ENCODE assay signal across 13 mouse cellular contexts in the genomic region with DNA sequence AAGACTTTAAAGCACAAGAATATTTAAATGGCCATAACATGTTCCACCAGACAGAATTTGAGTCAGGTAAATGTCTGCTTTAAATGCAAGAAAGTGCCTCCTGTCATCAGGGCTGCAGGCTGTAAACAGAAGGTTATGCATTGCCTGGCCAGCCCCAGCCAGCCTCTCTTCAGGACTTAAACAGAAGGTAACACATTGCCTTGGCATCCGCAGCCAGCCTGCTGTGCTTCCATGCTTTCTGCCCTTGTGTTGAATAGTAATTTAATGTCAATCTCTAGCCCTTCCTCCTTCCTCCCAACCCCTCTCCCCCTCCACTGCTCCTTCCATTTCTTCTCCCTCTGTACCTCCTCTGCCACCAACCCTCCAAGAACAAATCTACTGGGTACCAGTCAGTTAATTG.
"Had no signal": no experiment of that assay in that cellular context is flagged by ENCODE, and none has a peak within 500 bp of the region (broad histone marks: within the 10 kb centered on the region; RNA-seq: fewer than 3 reads in every experiment).

No protein-coding gene starts in this region.

- H3K36me3 ChIP-seq: limb, embryonic 15.5 days; liver, embryonic 12.5 days; midbrain, embryonic 10.5 days; neural tube, embryonic 13.5 days had no signal

- H3K27ac ChIP-seq: left cerebral cortex, adult 2 months; limb, embryonic 15.5 days; liver, embryonic 12.5 days; midbrain, embryonic 10.5 days; neural tube, embryonic 13.5 days had no signal

- H3K27me3 ChIP-seq: limb, embryonic 15.5 days; liver, embryonic 12.5 days; neural tube, embryonic 13.5 days had no signal

- H3K9ac ChIP-seq: limb, embryonic 15.5 days; liver, embryonic 12.5 days; lung, embryonic 14.5 days; neural tube, embryonic 13.5 days had no signal

- H3K9me3 ChIP-seq: limb, embryonic 15.5 days; midbrain, embryonic 10.5 days; neural tube, embryonic 13.5 days had no signal

- H3K4me3 ChIP-seq: left cerebral cortex, adult 2 months; limb, embryonic 15.5 days; liver, embryonic 12.5 days; midbrain, embryonic 10.5 days; neural tube, embryonic 13.5 days had no signal

- DNase-seq: kidney, adult 9 months; kidney, postnatal 14 days; lung, embryonic 14.5 days; lung, postnatal 10 days; lung, postnatal 4 days; midbrain, embryonic 14.5 days; right cerebral cortex, postnatal 14 days; thymus, postnatal 14 days had no signal

- H3K4me2 ChIP-seq: limb, embryonic 15.5 days; liver, embryonic 12.5 days; lung, embryonic 14.5 days; neural tube, embryonic 13.5 days had no signal

- ATAC-seq: liver, embryonic 12.5 days had no signal

- H3K4me1 ChIP-seq: liver, embryonic 12.5 days; midbrain, embryonic 10.5 days; neural tube, embryonic 13.5 days had no signal
